Comparison of ENCODE assay signal across 7 mouse cellular contexts in genomic region chr2:55022539-55022938, GRCm38 (mm10).
DNase-seq lines count a peak whose midpoint lies in the region; ATAC-seq and TF ChIP-seq lines count a peak whose summit lies in the region.
"Not testable (repeated sequence)": the region's sequence is repeated elsewhere in the genome, so short reads cannot be mapped to it uniquely, and the experiment has no call there.

No protein-coding gene starts in this region.

- not testable (repeated sequence) for H3K9me3 ChIP-seq in forebrain, embryonic 11.5 days (ENCODE audit: control insufficient read depth, low read length); forebrain, embryonic 15.5 days; heart, embryonic 11.5 days (replicated peaks; ENCODE audit: control insufficient read depth, low read length); hindbrain, postnatal 0 days (ENCODE audit: low read length); kidney, embryonic 15.5 days (replicated peaks); midbrain, embryonic 15.5 days; stomach, embryonic 16.5 days (replicated peaks; ENCODE audit: control insufficient read depth, low read length)

- not testable (repeated sequence) for H3K4me3 ChIP-seq in forebrain, embryonic 11.5 days (ENCODE audit: low read depth, low read length); forebrain, embryonic 15.5 days; heart, embryonic 11.5 days (ENCODE audit: low read depth, low read length); hindbrain, postnatal 0 days (ENCODE audit: low read length); kidney, embryonic 15.5 days (replicated peaks); midbrain, embryonic 15.5 days; stomach, embryonic 16.5 days (replicated peaks; ENCODE audit: low read length)

- not testable (repeated sequence) for DNase-seq in forebrain, embryonic 11.5 days (ENCODE audit: low spot score); hindbrain, postnatal 0 days (ENCODE audit: low spot score)

- not testable (repeated sequence) for H3K9ac ChIP-seq in forebrain, embryonic 11.5 days (ENCODE audit: low read length); forebrain, embryonic 15.5 days (replicated peaks); heart, embryonic 11.5 days (ENCODE audit: low read depth, low read length); hindbrain, postnatal 0 days (replicated peaks; ENCODE audit: low read length); kidney, embryonic 15.5 days; midbrain, embryonic 15.5 days; stomach, embryonic 16.5 days (ENCODE audit: low read length)

- not testable (repeated sequence) for H3K27me3 ChIP-seq in forebrain, embryonic 11.5 days (ENCODE audit: control insufficient read depth, insufficient read depth, low read length); forebrain, embryonic 15.5 days; heart, embryonic 11.5 days (ENCODE audit: control insufficient read depth, insufficient read depth, low read length); hindbrain, postnatal 0 days (ENCODE audit: insufficient read depth, low read length); kidney, embryonic 15.5 days; midbrain, embryonic 15.5 days (replicated peaks); stomach, embryonic 16.5 days (ENCODE audit: control insufficient read depth, insufficient read depth, low read length)

- peak; percentile 73 for ATAC-seq in forebrain, embryonic 11.5 days (replicated peaks; ENCODE audit: low FRiP score)
- peak; percentile 64 for ATAC-seq in forebrain, embryonic 15.5 days (replicated peaks)
- 0 out of 2 replicates have a peak, but pooled peaks have one; percentile 7 for ATAC-seq in heart, embryonic 11.5 days (replicated peaks; ENCODE audit: insufficient number of reproducible peaks, low FRiP score, low TSS enrichment)
- ATAC-seq in hindbrain, postnatal 0 days = peak; percentile 53; the same call in 1 of the 2 replicates
- ATAC-seq in kidney, embryonic 15.5 days (replicated peaks; ENCODE audit: low FRiP score) = 0 out of 2 replicates have a peak, but pooled peaks have one; percentile 52
- peak; percentile 52; the same call in 1 of the 2 replicates for ATAC-seq in midbrain, embryonic 15.5 days (replicated peaks)
- ATAC-seq in stomach, embryonic 16.5 days (ENCODE audit: insufficient read depth, low FRiP score) = 0 out of 2 replicates have a peak, but pooled peaks have one; percentile 37

- not testable (repeated sequence) for H3K4me1 ChIP-seq in forebrain, embryonic 11.5 days (replicated peaks; ENCODE audit: control insufficient read depth, insufficient read depth, low read length); forebrain, embryonic 15.5 days; heart, embryonic 11.5 days (ENCODE audit: control insufficient read depth, insufficient read depth, low read length); hindbrain, postnatal 0 days (ENCODE audit: insufficient read depth, low read length); kidney, embryonic 15.5 days; midbrain, embryonic 15.5 days; stomach, embryonic 16.5 days (ENCODE audit: control insufficient read depth, insufficient read depth, low read length)

- WGBS in forebrain, embryonic 11.5 days = no CpG with 5 or more reads among the region's 5 CpGs
- no CpG with 5 or more reads among the region's 5 CpGs for WGBS in forebrain, embryonic 15.5 days
- WGBS in heart, embryonic 11.5 days (ENCODE audit: insufficient replicate concordance) = no CpG with 5 or more reads among the region's 5 CpGs
- WGBS in hindbrain, postnatal 0 days = no CpG with 5 or more reads among the region's 5 CpGs
- WGBS in kidney, embryonic 15.5 days = no CpG with 5 or more reads among the region's 5 CpGs
- WGBS in midbrain, embryonic 15.5 days = no CpG with 5 or more reads among the region's 5 CpGs
- no CpG with 5 or more reads among the region's 5 CpGs for WGBS in stomach, embryonic 16.5 days

- not testable (repeated sequence) for H3K36me3 ChIP-seq in forebrain, embryonic 11.5 days (ENCODE audit: control insufficient read depth, insufficient read depth, low read length); forebrain, embryonic 15.5 days; heart, embryonic 11.5 days (ENCODE audit: control insufficient read depth, insufficient read depth, low read length); hindbrain, postnatal 0 days (ENCODE audit: insufficient read depth, low read length); kidney, embryonic 15.5 days; midbrain, embryonic 15.5 days (replicated peaks); stomach, embryonic 16.5 days (ENCODE audit: control insufficient read depth, insufficient read depth, low read length)

- H3K27ac ChIP-seq in forebrain, embryonic 11.5 days (ENCODE audit: low read depth, low read length); forebrain, embryonic 15.5 days (replicated peaks); heart, embryonic 11.5 days (ENCODE audit: low read depth, low read length); hindbrain, postnatal 0 days; kidney, embryonic 15.5 days; midbrain, embryonic 15.5 days; stomach, embryonic 16.5 days (ENCODE audit: low read length): not testable (repeated sequence)

- not testable (repeated sequence) for H3K4me2 ChIP-seq in forebrain, embryonic 11.5 days (ENCODE audit: low read depth, low read length, severe bottlenecking); forebrain, embryonic 15.5 days (replicated peaks); heart, embryonic 11.5 days; hindbrain, postnatal 0 days (ENCODE audit: low read depth, low read length); kidney, embryonic 15.5 days; midbrain, embryonic 15.5 days; stomach, embryonic 16.5 days (ENCODE audit: low read depth, low read length)

- TF ChIP-seq CTCF in hindbrain, postnatal 0 days (IDR thresholded peaks at IDR 0.05; ENCODE audit: low read depth) = not testable (repeated sequence)

Comparison
In these comparisons a context has a peak if more than half of its experiments do, and no peak if none do; other contexts are left out.
1. ATAC-seq: peak in every context shown above with its lines; median percentile 73 in forebrain, embryonic 11.5 days; 64 in forebrain, embryonic 15.5 days; 53 in hindbrain, postnatal 0 days; 52 in kidney, embryonic 15.5 days; 52 in midbrain, embryonic 15.5 days; 37 in stomach, embryonic 16.5 days; 7 in heart, embryonic 11.5 days.